ENCODE assay signal across 9 mouse cellular contexts in the genomic region with DNA sequence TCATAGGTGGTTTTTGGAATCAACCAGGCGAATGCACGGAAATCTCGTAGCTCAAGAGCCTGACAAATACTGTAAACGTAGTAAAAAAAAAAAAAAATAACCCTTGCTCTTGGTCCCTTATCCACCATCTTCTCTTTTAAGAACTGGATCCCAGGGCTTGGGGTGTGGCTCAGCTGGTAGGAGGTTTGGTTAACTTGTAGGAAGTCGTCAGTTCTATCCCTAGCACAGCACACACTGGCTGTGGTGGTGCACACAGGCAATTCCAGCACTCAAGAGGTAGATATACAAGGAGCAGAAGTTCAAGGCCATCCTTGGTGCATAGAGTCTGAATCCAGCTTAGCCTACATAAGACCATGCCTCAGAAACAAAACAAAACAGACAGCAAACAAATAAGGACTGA. TPM values are rescaled to one million over a fixed set of nuclear protein-coding genes. Genes with fewer than 3 reads are reported as not detected.
DNase-seq lines count a peak whose midpoint lies in the region; ATAC-seq and TF ChIP-seq lines count a peak whose summit lies in the region.
"Had no signal": no experiment of that assay in that cellular context is flagged by ENCODE, and none has a peak within 500 bp of the region (broad histone marks: within the 10 kb centered on the region; RNA-seq: fewer than 3 reads in every experiment).

No protein-coding gene starts in this region.

- no peak overlapping the region for H3K9ac ChIP-seq in kidney, embryonic 14.5 days (ENCODE audit: low read depth, low read length)
- H3K9ac ChIP-seq in MEL (ENCODE audit: control insufficient read depth, low read depth, low read length, poor library complexity, severe bottlenecking) = peak overlapping the region; percentile 54
- peak overlapping the region; percentile 29 for H3K9ac ChIP-seq in liver, embryonic 14.5 days (replicated peaks)

- TF ChIP-seq EP300 in MEL (IDR thresholded peaks at IDR 0.05; ENCODE audit: low read depth in 1 of 2, low read length in 2 of 2) = no peak
- no peak for TF ChIP-seq EP300 in liver, embryonic 14.5 days (IDR thresholded peaks at IDR 0.05; ENCODE audit: low read depth)

- H3K4me2 ChIP-seq in kidney, embryonic 14.5 days (replicated peaks; ENCODE audit: low read depth, low read length) = no peak overlapping the region
- peak overlapping the region; percentile 65 for H3K4me2 ChIP-seq in liver, embryonic 14.5 days (ENCODE audit: low read depth)

- no peaks in the 10 kb centered on the region for H3K9me3 ChIP-seq in kidney, embryonic 14.5 days (ENCODE audit: control insufficient read depth, low read length)
- no peaks in the 10 kb centered on the region for H3K9me3 ChIP-seq in MEL (replicated peaks; ENCODE audit: insufficient read depth, low read length)
- H3K9me3 ChIP-seq in embryonic facial prominence, embryonic 10.5 days = no peaks in the 10 kb centered on the region
- H3K9me3 ChIP-seq in liver, embryonic 14.5 days (ENCODE audit: control insufficient read depth, low read length) = no peaks in the 10 kb centered on the region

- H3K36me3 ChIP-seq in kidney, embryonic 14.5 days (ENCODE audit: control insufficient read depth, insufficient read depth, low read length) = no peaks in the 10 kb centered on the region
- peaks cover 0 to 25% of the 10 kb centered on the region in 2 experiments; a peak in 2 of 4 replicates for H3K36me3 ChIP-seq in MEL (ENCODE audit: control insufficient read depth in 1 of 2, insufficient read depth in 2 of 2, low read length in 2 of 2)
- H3K36me3 ChIP-seq in embryonic facial prominence, embryonic 10.5 days (replicated peaks) = no peaks in the 10 kb centered on the region
- no peaks in the 10 kb centered on the region for H3K36me3 ChIP-seq in liver, embryonic 14.5 days (replicated peaks; ENCODE audit: control insufficient read depth, insufficient read depth, low read depth)

- no peak for TF ChIP-seq RAD21 in MEL (IDR thresholded peaks at IDR 0.05; ENCODE audit: low read depth, low read length)

- DNase-seq in kidney, postnatal 4 days = no peak
- DNase-seq in MEL (ENCODE audit: low read depth, low spot score) = peak; percentile 81
- no peak for DNase-seq in embryonic facial prominence, embryonic 10.5 days (ENCODE audit: low spot score)
- peak; percentile 11 to 30 (median 15) for DNase-seq in liver, embryonic 14.5 days (ENCODE audit: low read depth in 3 of 3, low spot score in 3 of 3)
- no peak for DNase-seq in right cerebral cortex, postnatal 36 days (ENCODE audit: low spot score in 2 of 2)
- DNase-seq in layer of hippocampus, postnatal 10 days (ENCODE audit: low spot score in 2 of 2) = no peak
- DNase-seq: right cerebral cortex, postnatal 14 days had no signal

- no peaks in the 10 kb centered on the region for H3K79me2 ChIP-seq in MEL (ENCODE audit: control insufficient read depth, insufficient read depth, low read length, poor library complexity)

- peak overlapping the region; percentile 71; the same call in 1 of the 2 replicates for H3K27ac ChIP-seq in kidney, embryonic 14.5 days (ENCODE audit: low read depth, low read length)
- peak overlapping the region; percentile 98 for H3K27ac ChIP-seq in MEL (ENCODE audit: control insufficient read depth, low read depth, low read length)
- peak overlapping the region; percentile 59; the same call in 1 of the 2 replicates for H3K27ac ChIP-seq in embryonic facial prominence, embryonic 10.5 days (replicated peaks)
- peak overlapping the region; percentile 40 for H3K27ac ChIP-seq in liver, embryonic 14.5 days

- WGBS in kidney, embryonic 14.5 days = 75% methylated on average over 5 of the region's 5 CpGs
- WGBS in embryonic facial prominence, embryonic 10.5 days = 80% methylated on average over 5 of the region's 5 CpGs
- WGBS in liver, embryonic 14.5 days (ENCODE audit: insufficient replicate concordance) = 12% methylated on average over 5 of the region's 5 CpGs

- TF ChIP-seq CTCF in MEL (IDR thresholded peaks at IDR 0.05 in 2 of 3, conservative IDR thresholded peaks at IDR 0.05 in 1 of 3; ENCODE audit: control insufficient read depth in 1 of 3, insufficient read depth in 1 of 3, low read depth in 2 of 3, low read length in 3 of 3, poor library complexity in 1 of 3, severe bottlenecking in 1 of 3) = no peak
- TF ChIP-seq CTCF in liver, embryonic 14.5 days (IDR thresholded peaks at IDR 0.05; ENCODE audit: low read depth) = no peak

- TF ChIP-seq POLR2A in MEL (IDR thresholded peaks at IDR 0.05; ENCODE audit: control insufficient read depth in 1 of 2, insufficient read depth in 1 of 2, low read depth in 1 of 2, low read length in 2 of 2, poor library complexity in 1 of 2) = no peak

- H3K27me3 ChIP-seq in kidney, embryonic 14.5 days (ENCODE audit: control insufficient read depth, insufficient read depth, low read length) = no peaks in the 10 kb centered on the region
- H3K27me3 ChIP-seq in MEL (ENCODE audit: control insufficient read depth in 1 of 2, insufficient read depth in 2 of 2, low read length in 2 of 2) = no peaks in the 10 kb centered on the region
- no peaks in the 10 kb centered on the region for H3K27me3 ChIP-seq in embryonic facial prominence, embryonic 10.5 days (replicated peaks; ENCODE audit: low read depth, poor library complexity, severe bottlenecking)
- no peaks in the 10 kb centered on the region for H3K27me3 ChIP-seq in liver, embryonic 14.5 days (ENCODE audit: control insufficient read depth, insufficient read depth, low read length)

- ATAC-seq in kidney, embryonic 14.5 days (ENCODE audit: low FRiP score, low TSS enrichment) = no peak
- peak; percentile 80 for ATAC-seq in liver, embryonic 14.5 days (ENCODE audit: insufficient read depth)
- no peak for ATAC-seq in frontal cortex, adult (ENCODE audit: low TSS enrichment)

- H3K4me3 ChIP-seq in kidney, embryonic 14.5 days (ENCODE audit: low read length) = no peak overlapping the region
- H3K4me3 ChIP-seq in MEL (ENCODE audit: control insufficient read depth in 1 of 2, insufficient read depth in 1 of 2, low read depth in 2 of 2, low read length in 2 of 2) = peak overlapping the region; percentile 13 to 39
- no peak overlapping the region for H3K4me3 ChIP-seq in embryonic facial prominence, embryonic 10.5 days
- peak overlapping the region; percentile 10 to 36; a peak in 1 of 4 replicates for H3K4me3 ChIP-seq in liver, embryonic 14.5 days (ENCODE audit: insufficient read depth in 1 of 2, low read depth in 2 of 2, low read length in 2 of 2)

- H3K4me1 ChIP-seq in kidney, embryonic 14.5 days (ENCODE audit: control insufficient read depth, insufficient read depth, low read length) = peaks cover 16% of the 10 kb centered on the region
- peaks cover 16 to 27% of the 10 kb centered on the region in 2 experiments for H3K4me1 ChIP-seq in MEL (ENCODE audit: control insufficient read depth in 1 of 2, insufficient read depth in 2 of 2, low read length in 2 of 2)
- peaks cover 29% of the 10 kb centered on the region for H3K4me1 ChIP-seq in embryonic facial prominence, embryonic 10.5 days
- H3K4me1 ChIP-seq in liver, embryonic 14.5 days (replicated peaks; ENCODE audit: control insufficient read depth in 2 of 2, insufficient read depth in 2 of 2, low read length in 1 of 2) = peaks cover 17 to 18% of the 10 kb centered on the region in 2 experiments

TF ChIP-seq in MEL, 35 proteins besides CTCF, POLR2A, EP300 and RAD21:
- peak; percentile 89 for TF ChIP-seq ZNF384 (IDR thresholded peaks at IDR 0.05; ENCODE audit: low read depth, low read length)
- TF ChIP-seq USF1 (IDR thresholded peaks at IDR 0.05; ENCODE audit: low read depth, low read length) = no peak
- 0 out of 2 replicates have a peak, but pooled peaks have one; percentile 8 for TF ChIP-seq TBP (IDR thresholded peaks at IDR 0.05; ENCODE audit: low read depth, low read length)
- no peak for TF ChIP-seq GATA1 (IDR thresholded peaks at IDR 0.05; ENCODE audit: low read depth, low read length)
- no peak for TF ChIP-seq RCOR1 (IDR thresholded peaks at IDR 0.05; ENCODE audit: low read depth, low read length)
TF ChIP-seq in MEL: peak in this region for 2.

RNA-seq across cellular contexts. Expression of gene Vcl, which starts 44.5 kb away (rescaled TPM):
- polyA plus RNA-seq in kidney, embryonic 14.5 days (2014; fragmentation: Nextera tagmentation; extraction: Ambion mirVana) = 19.1 and 42.4 TPM in 2 replicates
- total RNA-seq in MEL (2012; rRNA removed) = 11.7 and 14.7 TPM in 2 replicates
- 10 to 100 TPM in 1 of 2 experiments, not detected in 1; 30.3 TPM for polyA plus RNA-seq in MEL (2012; ENCODE audit: insufficient read depth in 1 of 2, insufficient read length in 2 of 2, low read depth in 1 of 2, low replicate concordance in 2 of 2, missing spikeins in 1 of 2)
- 36.4 and 37.9 TPM in 2 replicates for polyA plus RNA-seq in embryonic facial prominence, embryonic 10.5 days (2016; fragmentation: Nextera tagmentation; extraction: Ambion mirVana)
- 13.8 and 16.5 TPM in 2 replicates for polyA plus RNA-seq in liver, embryonic 14.5 days (2012; rRNA removed)
- polyA plus RNA-seq in liver, embryonic 14.5 days (2014; fragmentation: Nextera tagmentation; extraction: Ambion mirVana) = 17.1 and 21.7 TPM in 2 replicates
- 10 to 100 TPM; 34.4 to 40.2 TPM for total RNA-seq in layer of hippocampus, postnatal 10 days (2021)

RNA-seq across cellular contexts. Expression of gene Plau, which starts 48.2 kb away (rescaled TPM):
- polyA plus RNA-seq in kidney, embryonic 14.5 days (2014; fragmentation: Nextera tagmentation; extraction: Ambion mirVana) = 3.7 and 4.2 TPM in 2 replicates
- not detected in 2 replicates for total RNA-seq in MEL (2012; rRNA removed)
- under 1 TPM in 1 of 2 experiments, not detected in 1; 0.04 TPM for polyA plus RNA-seq in MEL (2012; ENCODE audit: insufficient read depth in 1 of 2, insufficient read length in 2 of 2, low read depth in 1 of 2, low replicate concordance in 2 of 2, missing spikeins in 1 of 2)
- polyA plus RNA-seq in embryonic facial prominence, embryonic 10.5 days (2016; fragmentation: Nextera tagmentation; extraction: Ambion mirVana) = 0.67 and 1.0 TPM in 2 replicates
- 0.74 and 1.3 TPM in 2 replicates for polyA plus RNA-seq in liver, embryonic 14.5 days (2012; rRNA removed)
- polyA plus RNA-seq in liver, embryonic 14.5 days (2014; fragmentation: Nextera tagmentation; extraction: Ambion mirVana) = 0.43 and 0.57 TPM in 2 replicates
- 1 to 10 TPM; 4.3 to 4.6 TPM for total RNA-seq in layer of hippocampus, postnatal 10 days (2021)

Comparison
In these comparisons a context has a peak if more than half of its experiments do, and no peak if none do; other contexts are left out.
1. H3K27ac ChIP-seq: peak in every context shown above with its lines; median percentile 98 in MEL; 71 in kidney, embryonic 14.5 days; 59 in embryonic facial prominence, embryonic 10.5 days; 40 in liver, embryonic 14.5 days.
2. H3K4me3 ChIP-seq: peak in MEL (2 of 2) and liver, embryonic 14.5 days (2 of 2); none in kidney, embryonic 14.5 days (single experiment) and embryonic facial prominence, embryonic 10.5 days (single experiment).
3. DNase-seq: peak in MEL (single experiment) and liver, embryonic 14.5 days (3 of 3); none in kidney, postnatal 4 days (0 of 2), embryonic facial prominence, embryonic 10.5 days (single experiment), right cerebral cortex, postnatal 36 days (0 of 2) and layer of hippocampus, postnatal 10 days (0 of 2).